Mouse (Mus musculus) intestine, embryonic 14.5 days (tissue): ENCODE measurements around the gene Ntm. TPM values are rescaled to one million over a fixed set of nuclear protein-coding genes. Genes with fewer than 3 reads are reported as not detected.

ENCODE experiments used
- ATAC-seq: fragments of 200-750 bp; cut with Nextera tagmentation; replicated peaks from 2 replicates; pipeline ENCODE4 v1.8.0; 2017; ENCODE audit warnings: low read depth, moderate number of reproducible peaks, moderate TSS enrichment, moderate library complexity; ENCODE audit not compliant: low FRiP score, low TSS enrichment
- DNase-seq: peaks from one replicate; pipeline ENCODE4 v3.0.0-alpha.2; 2018; ENCODE audit warnings: low spot score
- H3K27ac ChIP-seq: fragments of 300-500 bp; sonication (generic); 2 replicates; pipeline ENCODE4 v1.5.1; 2014; ENCODE audit warnings: low read depth, mild to moderate bottlenecking, control low read depth
- H3K27me3 ChIP-seq: fragments of 300-500 bp; sonication (generic); replicated peaks from 2 replicates; pipeline ENCODE4 v1.6.1; 2014; ENCODE audit warnings: low read length, control low read depth; ENCODE audit not compliant: control insufficient read depth, insufficient read depth
- H3K36me3 ChIP-seq: fragments of 300-500 bp; sonication (generic); 2 replicates; pipeline ENCODE4 v1.6.1; 2014; ENCODE audit warnings: low read length, control low read depth; ENCODE audit not compliant: control insufficient read depth, insufficient read depth
- H3K4me1 ChIP-seq: fragments of 300-500 bp; sonication (generic); replicated peaks from 2 replicates; pipeline ENCODE4 v1.6.1; 2014; ENCODE audit warnings: low read length, control low read depth, mixed read lengths; ENCODE audit not compliant: control insufficient read depth, insufficient read depth
- H3K4me2 ChIP-seq: fragments of 300-500 bp; sonication (generic); 2 replicates; pipeline ENCODE4 v1.6.1; 2014; ENCODE audit warnings: low read length
- H3K4me3 ChIP-seq: fragments of 300-500 bp; sonication (generic); 2 replicates; pipeline ENCODE4 v1.5.1; 2014; ENCODE audit warnings: low read depth, low read length, control low read depth, mixed read lengths
- H3K9ac ChIP-seq: fragments of 300-500 bp; sonication (generic); 2 replicates; pipeline ENCODE4 v1.6.1; 2014; ENCODE audit warnings: mild to moderate bottlenecking, low read length
- H3K9me3 ChIP-seq: fragments of 300-500 bp; sonication (generic); 2 replicates; pipeline ENCODE4 v1.6.1; 2016; ENCODE audit warnings: low read length, control low read depth; ENCODE audit not compliant: control insufficient read depth
- WGBS: fragments of 180-500 bp; shearing (Covaris S2); extraction: QIAGEN DNeasy Blood & Tissue Kit; methylation state at CpG from one replicate; pipeline ENCODE4 v1.1.7; 2014; 5-methylcytosine and 5-hydroxymethylcytosine counted together
- polyA plus RNA-seq: library from polyadenylated mRNA; unstranded; fragments of >200 nt; fragmentation: Nextera tagmentation; extraction: Ambion mirVana; gene quantifications from 2 replicates; pipeline ENCODE4 v1.2.1, GENCODE M21; 2014

Gene Ntm
- polyA plus RNA-seq, 1 experiment from 2014 or later: 11.6 TPM

DNA sequence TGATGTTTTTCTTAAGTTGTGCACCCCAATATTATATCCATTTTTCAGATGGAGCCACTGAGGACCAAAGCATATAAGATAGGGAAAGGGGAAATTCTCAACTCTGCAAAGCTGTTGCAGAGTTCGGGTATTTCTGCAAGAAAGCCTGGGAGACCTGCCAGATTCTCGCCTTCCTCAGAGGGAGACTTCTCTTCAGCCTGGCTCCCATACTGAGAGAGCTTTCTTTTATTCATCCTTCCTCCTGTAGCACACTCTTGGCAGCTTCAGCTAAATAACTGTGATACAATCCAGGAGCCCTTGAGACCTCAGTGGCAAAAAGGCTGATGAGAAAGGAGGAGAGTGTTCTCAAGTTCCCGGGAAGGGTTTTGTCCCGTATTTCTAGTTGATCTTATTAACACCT lies 365.3 kb downstream of the Ntm start:
- no peaks in the 10 kb centered on the region for H3K27me3 ChIP-seq
- DNase-seq (no peak), ATAC-seq (no peak)
- no peak overlapping the region for H3K27ac ChIP-seq
- no peak overlapping the region for H3K9ac ChIP-seq
- H3K4me3 ChIP-seq: no peak overlapping the region
- no peaks in the 10 kb centered on the region for H3K9me3 ChIP-seq
- 31% methylated on average over 4 of the region's 4 CpGs for WGBS
- peaks cover 3% of the 10 kb centered on the region; the same call in 1 of the 2 replicates for H3K4me1 ChIP-seq
- H3K36me3 ChIP-seq: no peaks in the 10 kb centered on the region
- H3K4me2 ChIP-seq: no peak overlapping the region

DNA sequence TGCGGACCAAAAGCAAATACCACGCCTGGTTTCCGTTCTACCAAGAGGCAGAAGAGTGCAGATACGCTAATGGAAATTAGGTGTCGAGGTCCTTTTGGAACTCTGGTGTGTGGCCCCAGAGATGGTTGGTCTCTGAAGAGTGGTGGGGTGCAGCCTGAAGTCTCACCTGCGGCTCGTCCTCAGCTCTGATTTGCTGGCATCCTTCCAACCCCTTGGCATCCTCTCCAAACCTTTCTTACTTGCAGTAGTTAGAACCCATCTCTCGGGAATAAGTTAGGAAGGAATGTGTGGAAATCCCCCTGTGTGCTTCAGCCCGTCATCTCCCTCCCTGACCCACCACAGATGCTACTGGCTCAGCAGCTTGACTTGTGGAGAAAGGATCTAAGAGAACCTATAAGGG lies 367.6 kb downstream of the Ntm start:
- WGBS: 71% methylated on average over 9 of the region's 9 CpGs
- no peak for ATAC-seq
- no peaks in the 10 kb centered on the region for H3K27me3 ChIP-seq
- H3K9me3 ChIP-seq: no peaks in the 10 kb centered on the region
- H3K9ac ChIP-seq: no peak overlapping the region
- no peak overlapping the region for H3K27ac ChIP-seq
- no peak overlapping the region for H3K4me3 ChIP-seq
- H3K36me3 ChIP-seq: no peaks in the 10 kb centered on the region
- no peak for DNase-seq
- H3K4me1 ChIP-seq: peaks cover 3% of the 10 kb centered on the region; the same call in 1 of the 2 replicates
- H3K4me2 ChIP-seq: no peak overlapping the region

DNA sequence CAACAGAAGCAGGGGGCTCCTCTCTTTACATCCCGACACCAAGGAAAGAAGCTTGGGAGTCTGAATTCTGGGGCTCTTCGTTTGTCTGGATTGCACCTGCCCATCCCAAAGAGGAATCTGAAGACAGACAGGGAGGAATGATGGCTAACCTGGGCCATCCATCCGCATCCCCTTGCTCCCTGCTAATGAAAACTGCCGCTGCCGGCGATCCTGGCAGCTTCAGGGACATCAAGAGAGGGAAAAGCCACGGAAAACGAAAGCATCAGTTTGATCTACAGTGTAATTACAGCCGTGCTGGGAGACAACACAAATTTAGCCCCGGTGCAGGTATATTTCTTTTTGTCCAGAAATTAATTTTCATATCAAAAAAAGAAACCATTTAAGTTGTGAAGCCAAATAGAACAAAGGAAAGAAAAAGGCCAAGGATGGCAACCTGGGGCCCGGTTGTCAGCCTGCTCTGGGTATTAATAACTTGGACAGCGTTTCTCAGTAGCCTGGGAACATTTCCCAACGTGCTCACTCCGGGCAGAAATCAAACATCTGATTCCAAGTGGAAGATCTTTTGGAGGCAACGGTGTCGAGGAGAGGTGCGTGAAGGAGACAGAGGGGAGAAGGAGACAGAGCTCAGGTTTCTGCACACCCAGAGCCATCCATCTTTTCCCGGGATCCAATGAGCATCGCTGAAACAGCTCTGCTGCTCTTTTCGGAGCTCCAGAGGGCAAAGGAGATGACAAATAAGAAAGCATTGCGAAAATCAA lies 368.2 kb downstream of the Ntm start:
- H3K9ac ChIP-seq: no peak overlapping the region
- H3K4me3 ChIP-seq: no peak overlapping the region
- H3K9me3 ChIP-seq: no peaks in the 10 kb centered on the region
- H3K27ac ChIP-seq: no peak overlapping the region
- no peak for DNase-seq
- peaks cover 3% of the 10 kb centered on the region; the same call in 1 of the 2 replicates for H3K4me1 ChIP-seq
- no peak overlapping the region for H3K4me2 ChIP-seq
- no peaks in the 10 kb centered on the region for H3K36me3 ChIP-seq
- no peaks in the 10 kb centered on the region for H3K27me3 ChIP-seq
- ATAC-seq: no peak
- 61% methylated on average over 21 of the region's 21 CpGs for whole genome bisulfite sequencing

DNA sequence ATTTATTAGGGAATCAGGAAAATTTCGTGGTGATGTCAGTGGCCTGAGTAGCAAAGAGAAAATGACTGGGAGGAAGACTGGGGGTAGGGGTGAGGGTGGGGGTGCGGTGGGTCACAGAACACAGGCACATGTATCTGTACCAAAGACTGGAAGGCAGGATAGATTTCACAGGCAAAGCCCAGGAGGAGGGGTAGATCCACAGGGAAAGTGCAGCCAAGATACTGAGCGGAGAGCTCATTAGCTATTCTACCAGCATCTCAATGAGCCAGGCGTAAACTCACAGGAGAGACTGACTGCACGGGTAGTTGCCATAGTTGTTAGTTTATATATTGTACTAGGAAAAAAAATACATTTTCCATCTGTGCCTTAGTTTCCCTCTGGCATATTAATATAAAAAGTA lies 375.6 kb downstream of the Ntm start:
- no peaks in the 10 kb centered on the region for H3K4me1 ChIP-seq
- ATAC-seq (no peak), DNase-seq (no peak)
- H3K9me3 ChIP-seq: no peaks in the 10 kb centered on the region
- 67% methylated on average over 5 of the region's 5 CpGs for WGBS
- no peaks in the 10 kb centered on the region for H3K36me3 ChIP-seq
- H3K4me2 ChIP-seq: no peak overlapping the region
- no peak overlapping the region for H3K27ac ChIP-seq
- no peak overlapping the region for H3K4me3 ChIP-seq
- H3K9ac ChIP-seq: no peak overlapping the region
- no peaks in the 10 kb centered on the region for H3K27me3 ChIP-seq

DNA sequence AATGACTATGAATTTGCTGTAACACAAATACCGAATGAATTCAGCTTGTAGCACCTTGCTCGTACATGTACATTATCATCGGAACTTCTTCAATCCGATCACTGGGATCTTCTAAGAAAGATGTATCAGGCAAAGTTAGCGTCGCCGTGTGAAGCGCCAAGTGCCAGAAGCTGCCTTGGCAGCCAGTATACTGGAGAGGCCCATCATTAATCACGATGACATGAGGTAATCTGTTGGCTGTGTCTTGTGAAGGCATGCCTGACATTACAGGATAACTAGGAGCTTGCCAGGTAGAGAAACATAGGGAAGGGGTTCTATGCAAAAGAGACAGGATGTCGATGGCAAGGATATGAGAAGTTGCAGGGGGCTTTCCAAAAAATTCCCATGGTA lies 376.6 kb downstream of the Ntm start:
- ATAC-seq: no peak

DNA sequence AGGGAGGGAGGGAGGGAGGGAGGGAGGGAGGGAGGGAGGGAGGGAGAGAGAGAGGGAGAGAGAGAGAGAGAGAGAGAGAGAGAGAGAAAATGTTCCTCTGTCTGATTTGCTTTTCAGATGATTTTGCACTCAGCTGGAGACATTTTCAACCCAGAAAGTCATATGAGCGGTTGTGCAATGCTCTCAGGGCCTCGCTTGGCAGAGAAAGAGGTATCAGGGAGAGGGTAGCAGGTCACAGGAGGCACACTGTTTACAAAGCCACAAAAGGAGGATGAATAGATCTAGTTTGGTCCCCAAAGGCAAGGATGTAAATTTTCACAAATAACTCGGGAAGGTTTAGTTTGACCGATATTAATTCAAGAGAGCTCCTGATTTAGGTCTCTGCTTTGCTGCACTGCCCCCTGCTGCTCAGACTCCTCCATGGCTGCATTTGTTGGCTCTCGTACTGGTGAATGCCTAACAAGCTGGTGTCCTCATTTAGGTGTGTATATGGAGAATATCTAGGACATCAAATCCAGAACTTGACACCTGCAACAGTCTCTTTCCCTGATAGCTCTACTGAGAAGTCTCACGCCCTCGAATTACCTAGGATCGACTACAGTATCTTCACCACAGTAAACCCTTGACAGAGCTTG lies 377.1 kb downstream of the Ntm start:
- H3K36me3 ChIP-seq: no peaks in the 10 kb centered on the region
- H3K9ac ChIP-seq: no peak overlapping the region
- no peaks in the 10 kb centered on the region for H3K4me1 ChIP-seq
- no peak overlapping the region for H3K27ac ChIP-seq
- DNase-seq: peak; percentile 71
- WGBS: 64% methylated on average over 8 of the region's 8 CpGs
- H3K9me3 ChIP-seq: no peaks in the 10 kb centered on the region
- no peak for ATAC-seq
- no peak overlapping the region for H3K4me2 ChIP-seq
- no peaks in the 10 kb centered on the region for H3K27me3 ChIP-seq
- no peak overlapping the region for H3K4me3 ChIP-seq

More for the DNA sequence above, 376.6 kb downstream of the Ntm start:
- Histone ChIP-seq H3K4me2 (no peak overlapping the region), H3K4me1 (no peaks in the 10 kb centered on the region), H3K9me3 (no peaks in the 10 kb centered on the region), H3K36me3 (no peaks in the 10 kb centered on the region), H3K9ac (no peak overlapping the region), H3K4me3 (no peak overlapping the region), H3K27ac (no peak overlapping the region), H3K27me3 (no peaks in the 10 kb centered on the region)
- DNase-seq: no peak
- WGBS: 86% methylated on average over 10 of the region's 10 CpGs

DNA sequence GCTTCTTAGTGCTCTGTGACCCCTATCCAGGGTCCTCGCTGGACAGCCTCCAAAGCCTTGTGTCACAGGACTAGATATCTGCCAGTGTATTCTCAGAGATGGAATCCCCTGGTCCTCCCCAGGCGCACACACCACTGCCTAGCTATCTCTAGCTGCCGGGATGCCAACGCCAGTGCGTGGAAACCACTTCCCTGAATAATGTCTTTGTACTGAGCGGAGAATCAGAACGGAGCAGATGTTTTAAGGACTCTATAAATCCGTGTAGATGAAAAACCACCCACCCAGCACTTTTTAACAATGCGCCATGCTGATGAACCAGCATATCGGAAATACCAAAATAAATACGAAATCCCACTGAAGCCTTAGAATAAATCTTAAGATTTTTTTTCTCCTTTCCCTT lies 384.7 kb downstream of the Ntm start:
- Histone ChIP-seq H3K4me2 (no peak overlapping the region), H3K9me3 (no peaks in the 10 kb centered on the region), H3K4me1 (no peaks in the 10 kb centered on the region), H3K9ac (no peak overlapping the region), H3K36me3 (no peaks in the 10 kb centered on the region), H3K27me3 (no peaks in the 10 kb centered on the region), H3K27ac (no peak overlapping the region), H3K4me3 (no peak overlapping the region)
- no peak for ATAC-seq
- 76% methylated on average over 11 of the region's 11 CpGs for WGBS
- no peak for DNase-seq

DNA sequence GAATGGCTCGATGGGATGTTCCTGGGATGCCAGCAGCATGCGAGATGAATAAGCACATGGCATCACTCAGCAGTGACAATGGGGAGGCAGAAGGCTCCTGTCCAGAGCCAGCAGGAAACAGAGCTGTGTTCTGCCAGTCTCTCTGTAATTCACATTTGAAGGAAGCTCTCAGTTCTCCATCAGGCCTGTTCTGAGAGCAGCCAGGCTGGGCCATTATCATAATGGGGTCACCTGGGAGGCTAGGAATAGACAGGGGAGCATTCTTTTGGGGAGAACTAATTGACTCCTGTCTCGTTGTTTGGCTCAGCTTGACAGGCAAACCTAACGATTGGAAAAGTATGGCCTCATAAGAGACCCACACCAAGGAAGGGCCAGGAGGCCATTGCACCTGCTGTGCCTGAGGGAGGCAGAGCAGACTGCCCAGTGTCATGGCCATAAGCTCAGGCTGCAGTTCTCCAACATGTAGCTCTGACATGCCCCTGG lies 386.8 kb downstream of the Ntm start:
- ATAC-seq: no peak
- no peaks in the 10 kb centered on the region for H3K9me3 ChIP-seq
- H3K27me3 ChIP-seq: no peaks in the 10 kb centered on the region
- DNase-seq: no peak
- no peak overlapping the region for H3K4me2 ChIP-seq
- no peaks in the 10 kb centered on the region for H3K4me1 ChIP-seq
- 54% methylated on average over 4 of the region's 4 CpGs for WGBS
- no peaks in the 10 kb centered on the region for H3K36me3 ChIP-seq
- H3K27ac ChIP-seq: no peak overlapping the region
- no peak overlapping the region for H3K4me3 ChIP-seq
- no peak overlapping the region for H3K9ac ChIP-seq

DNA sequence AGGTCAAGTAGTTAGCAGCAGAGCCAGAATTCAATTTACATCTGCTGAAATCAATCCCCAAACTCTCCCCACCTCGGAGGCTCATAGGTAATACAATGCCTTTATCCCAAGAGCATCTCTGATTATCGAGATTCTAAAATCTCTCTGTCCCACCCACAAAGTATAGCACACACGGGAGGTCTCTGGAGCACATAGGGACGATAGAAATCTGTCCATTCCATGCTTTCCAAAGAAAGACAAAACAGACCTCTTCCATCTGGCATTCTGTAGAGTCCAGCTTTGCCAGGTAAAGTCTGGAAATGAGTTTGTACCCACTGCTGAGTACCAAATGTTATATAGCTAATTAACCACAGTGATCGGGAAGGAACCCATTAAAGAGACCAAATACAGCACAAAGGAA lies 388.4 kb downstream of the Ntm start:
- DNase-seq: no peak
- H3K27ac ChIP-seq: no peak overlapping the region
- H3K9me3 ChIP-seq: no peaks in the 10 kb centered on the region
- no peaks in the 10 kb centered on the region for H3K27me3 ChIP-seq
- ATAC-seq: no peak
- H3K4me3 ChIP-seq: no peak overlapping the region
- H3K36me3 ChIP-seq: no peaks in the 10 kb centered on the region
- H3K4me1 ChIP-seq: no peaks in the 10 kb centered on the region
- no peak overlapping the region for H3K9ac ChIP-seq
- 81% methylated on average over 5 of the region's 5 CpGs for WGBS
- H3K4me2 ChIP-seq: no peak overlapping the region
